Mouse (Mus musculus) forebrain, postnatal 0 days (tissue): Measurements from ENCODE around the gene Nectin3. TPM values are rescaled to one million over a fixed set of nuclear protein-coding genes. Genes with fewer than 3 reads are reported as not detected.

Experiments
- ATAC-seq: fragments of 200-750 bp; cut with Nextera tagmentation; 2 replicates; pipeline ENCODE4 v1.8.0; 2017; ENCODE audit warnings: mild to moderate bottlenecking, moderate library complexity
- DNase-seq: peaks from one replicate; pipeline ENCODE4 v3.0.0-alpha.2; 2015
- H3K27ac ChIP-seq: fragments of 300-500 bp; sonication (generic); 2 replicates; pipeline ENCODE4 v1.5.1; 2014; ENCODE audit warnings: low read depth, mild to moderate bottlenecking, antibody characterized with exemption, low read length, moderate library complexity, mixed read lengths
- H3K27me3 ChIP-seq: fragments of 300-500 bp; sonication (generic); 2 replicates; pipeline ENCODE4 v1.6.1; 2014; ENCODE audit warnings: mild to moderate bottlenecking, low read length, mixed read lengths; ENCODE audit not compliant: insufficient read depth
- H3K36me3 ChIP-seq: fragments of 300-500 bp; sonication (generic); 2 replicates; pipeline ENCODE4 v1.6.1; 2014; ENCODE audit warnings: mild to moderate bottlenecking, moderate library complexity; ENCODE audit not compliant: insufficient read depth
- H3K4me1 ChIP-seq: fragments of 300-500 bp; sonication (generic); 2 replicates; pipeline ENCODE4 v1.6.1; 2014; ENCODE audit warnings: antibody characterized with exemption; ENCODE audit not compliant: insufficient read depth
- H3K4me2 ChIP-seq: fragments of 300-500 bp; sonication (generic); 2 replicates; pipeline ENCODE4 v1.6.1; 2014; ENCODE audit warnings: low read depth, mild to moderate bottlenecking, moderate library complexity
- H3K4me3 ChIP-seq: fragments of 300-500 bp; sonication (generic); 2 replicates; pipeline ENCODE4 v1.5.1; 2014; ENCODE audit warnings: low read depth, low read length, mixed read lengths
- H3K9ac ChIP-seq: fragments of 300-500 bp; sonication (generic); 2 replicates; pipeline ENCODE4 v1.6.1; 2014; ENCODE audit warnings: mild to moderate bottlenecking
- H3K9me3 ChIP-seq: fragments of 300-500 bp; sonication (generic); 2 replicates; pipeline ENCODE4 v1.6.1; 2016; ENCODE audit warnings: low read length
- CTCF ChIP-seq: sonication (generic); IDR thresholded peaks from 2 replicates; pipeline ENCODE4 v1.5.1; 2016; ENCODE audit warnings: antibody characterized with exemption, control low read depth, low read depth
- WGBS: fragments of 180-500 bp; shearing (Covaris S2); extraction: QIAGEN DNeasy Blood & Tissue Kit; methylation state at CpG from one replicate; pipeline ENCODE4 v1.1.7; 2014; 5-methylcytosine and 5-hydroxymethylcytosine counted together
- polyA plus RNA-seq: library from polyadenylated mRNA; unstranded; fragments of >200 nt; fragmentation: Nextera tagmentation; extraction: Ambion mirVana; gene quantifications from 2 replicates; pipeline ENCODE4 v1.2.1, GENCODE M21; 2015
- total RNA-seq: library from RNA; depleted of rRNA; stranded (reverse); fragments of >200 nt; gene quantifications from 2 replicates; pipeline ENCODE4 v1.2.3, GENCODE M21; 2014

Nectin3 gene
- total and polyA plus RNA-seq, 2 experiments from 2014 or later: 34.8 to 64.1 TPM

GRCm38 (mm10) chr16:46507260-46507943, 9.1 kb upstream of the Nectin3 start:
- no peak overlapping the region for H3K4me2 ChIP-seq
- H3K27ac ChIP-seq: no peak overlapping the region
- H3K36me3 ChIP-seq: no peaks in the 10 kb centered on the region
- DNase-seq (no peak), ATAC-seq (no peak)
- no peak overlapping the region for H3K9ac ChIP-seq
- H3K4me1 ChIP-seq: no peaks in the 10 kb centered on the region
- WGBS: 53% methylated on average over 3 of the region's 3 CpGs
- H3K4me3 ChIP-seq: no peak overlapping the region
- no peaks in the 10 kb centered on the region for H3K9me3 ChIP-seq
- TF ChIP-seq CTCF: no peak
- H3K27me3 ChIP-seq: no peaks in the 10 kb centered on the region

GRCm38 (mm10) chr16:46504006-46504405, 5.7 kb upstream of the Nectin3 start:
- no peak for ATAC-seq

GRCm38 (mm10) chr16:46502311-46502710, 4.0 kb upstream of the Nectin3 start:
- Histone ChIP-seq H3K36me3 (no peaks in the 10 kb centered on the region), H3K4me1 (no peaks in the 10 kb centered on the region), H3K27ac (no peak overlapping the region), H3K4me2 (no peak overlapping the region), H3K9ac (no peak overlapping the region), H3K9me3 (no peaks in the 10 kb centered on the region), H3K4me3 (no peak overlapping the region), H3K27me3 (no peaks in the 10 kb centered on the region)
- ATAC-seq (no peak), DNase-seq (no peak)
- TF ChIP-seq CTCF: no peak
- WGBS: 62% methylated on average over 2 of the region's 2 CpGs

More at GRCm38 (mm10) chr16:46504006-46504405, 5.7 kb upstream of the Nectin3 start:
- no peak for DNase-seq
- no peak overlapping the region for H3K9ac ChIP-seq
- no peaks in the 10 kb centered on the region for H3K27me3 ChIP-seq
- no peak overlapping the region for H3K4me2 ChIP-seq
- H3K36me3 ChIP-seq: no peaks in the 10 kb centered on the region
- 78% methylated on average over 4 of the region's 4 CpGs for WGBS
- no peak overlapping the region for H3K27ac ChIP-seq
- no peaks in the 10 kb centered on the region for H3K4me1 ChIP-seq
- H3K4me3 ChIP-seq: no peak overlapping the region
- no peak for TF ChIP-seq CTCF
- H3K9me3 ChIP-seq: no peaks in the 10 kb centered on the region

GRCm38 (mm10) chr16:46500759-46501158, 2.4 kb upstream of the Nectin3 start:
- DNase-seq (no peak), ATAC-seq (no peak)
- no peaks in the 10 kb centered on the region for H3K27me3 ChIP-seq
- H3K27ac ChIP-seq: no peak overlapping the region
- no peaks in the 10 kb centered on the region for H3K4me1 ChIP-seq
- 47% methylated on average over 3 of the region's 3 CpGs for WGBS
- no peaks in the 10 kb centered on the region for H3K9me3 ChIP-seq
- no peak overlapping the region for H3K9ac ChIP-seq
- no peak for TF ChIP-seq CTCF
- H3K36me3 ChIP-seq: no peaks in the 10 kb centered on the region
- H3K4me3 ChIP-seq: no peak overlapping the region
- H3K4me2 ChIP-seq: no peak overlapping the region

GRCm38 (mm10) chr16:46497686-46498420, 472 bp downstream of the Nectin3 start:
- Histone ChIP-seq H3K36me3 (no peaks in the 10 kb centered on the region), H3K27ac (peak overlapping the region; percentile 90), H3K27me3 (no peaks in the 10 kb centered on the region), H3K4me1 (no peaks in the 10 kb centered on the region), H3K9me3 (no peaks in the 10 kb centered on the region), H3K4me3 (peak overlapping the region; percentile 87), H3K9ac (peak overlapping the region; percentile 84), H3K4me2 (peak overlapping the region; percentile 73)
- no peak for TF ChIP-seq CTCF
- DNase-seq (peak; percentile 48), ATAC-seq (no peak; the same call in 1 of the 2 replicates)
- 1% methylated on average over 32 of the region's 32 CpGs for WGBS

- H3K27ac ChIP-seq: peak overlapping the region; percentile 90
- H3K36me3 ChIP-seq: no peaks in the 10 kb centered on the region
- H3K4me1 ChIP-seq: no peaks in the 10 kb centered on the region
- H3K9ac ChIP-seq: peak overlapping the region; percentile 84
- peak; percentile 94 for ATAC-seq
- peak; percentile 43 for TF ChIP-seq CTCF
- WGBS: 3% methylated on average over 60 of the region's 78 CpGs
- H3K27me3 ChIP-seq: no peaks in the 10 kb centered on the region
- no peaks in the 10 kb centered on the region for H3K9me3 ChIP-seq
- peak overlapping the region; percentile 87 for H3K4me3 ChIP-seq
- peak; percentile 96 for DNase-seq
- peak overlapping the region; percentile 73 for H3K4me2 ChIP-seq
Measured at GRCm38 (mm10) chr16:46496889-46497685, 1.2 kb downstream of the Nectin3 start.
